Mouse (Mus musculus): Measurements from ENCODE around the gene Vax1.

Vax1 gene

DNA sequence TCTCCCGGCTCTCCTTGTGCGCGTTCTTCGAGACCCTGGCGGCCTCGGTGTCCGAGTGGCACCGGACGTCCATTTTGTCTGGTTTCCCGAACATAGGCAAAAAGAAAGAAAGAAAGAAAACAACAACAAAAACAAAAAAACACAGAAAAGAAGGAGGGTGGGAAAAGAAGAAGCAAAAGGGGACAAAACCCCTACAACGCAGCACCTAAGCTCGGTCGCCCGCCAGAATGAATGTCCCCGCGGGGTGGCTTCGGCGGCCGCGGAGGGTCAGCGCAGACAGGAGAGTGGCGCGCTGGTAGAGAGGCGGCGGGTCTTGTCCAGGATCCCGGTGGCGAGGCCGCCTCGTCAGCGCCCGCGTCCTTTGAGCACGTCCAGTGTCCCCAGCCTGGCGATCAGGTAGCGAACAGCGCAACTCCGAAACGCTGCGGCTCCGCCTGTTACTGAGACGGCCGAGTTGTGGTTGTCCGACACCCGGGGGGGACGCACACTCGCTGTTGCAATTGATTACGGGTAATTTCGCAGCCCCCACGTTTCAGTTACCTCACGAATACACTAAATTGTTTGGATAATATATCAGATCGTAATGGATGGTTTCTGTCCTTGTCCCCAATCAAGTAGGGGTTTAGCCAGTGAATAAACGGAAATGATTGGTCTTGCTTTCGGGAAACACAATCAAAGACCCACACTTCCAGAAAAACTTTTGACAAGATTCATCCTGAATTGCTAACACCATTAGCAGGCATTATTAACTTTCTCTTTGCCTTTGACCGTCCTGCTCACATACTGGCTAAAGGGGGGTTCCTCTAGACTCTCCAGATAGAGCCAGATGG is at the start of gene Vax1:
Vax1 (minus strand) TSS at position 121 of the 830 bp plus-strand sequence.
- no peak for TF ChIP-seq GATA4 (IDR thresholded peaks at IDR 0.05; ENCODE audit: insufficient replicate concordance, low read length)

DNA sequence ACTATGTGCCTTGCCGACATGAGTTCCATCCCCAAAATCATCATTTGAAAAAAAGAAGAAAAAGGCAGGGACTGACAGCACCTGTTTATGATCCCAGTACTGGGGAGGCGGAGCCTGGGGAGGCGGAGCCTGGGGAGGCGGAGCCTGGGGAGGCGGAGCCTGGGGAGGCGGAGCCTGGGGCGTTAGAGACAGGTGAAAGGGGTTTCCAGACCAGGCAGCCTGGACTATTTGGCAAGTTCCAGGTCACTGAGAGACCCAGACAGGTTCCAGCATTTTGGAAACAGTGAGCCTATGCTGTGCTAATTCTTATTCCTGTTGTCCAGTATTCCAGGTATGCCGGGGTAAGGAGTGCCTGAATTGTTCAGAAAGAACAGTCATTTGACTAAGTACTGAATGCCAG is 49.1 kb upstream of the Vax1 start, which contains the start of gene Kcnk18:
Kcnk18 (plus strand) TSS at position 224 of the 400 bp plus-strand sequence.
- no peak for TF ChIP-seq GATA4 (IDR thresholded peaks at IDR 0.05; ENCODE audit: insufficient replicate concordance, low read length)

DNA sequence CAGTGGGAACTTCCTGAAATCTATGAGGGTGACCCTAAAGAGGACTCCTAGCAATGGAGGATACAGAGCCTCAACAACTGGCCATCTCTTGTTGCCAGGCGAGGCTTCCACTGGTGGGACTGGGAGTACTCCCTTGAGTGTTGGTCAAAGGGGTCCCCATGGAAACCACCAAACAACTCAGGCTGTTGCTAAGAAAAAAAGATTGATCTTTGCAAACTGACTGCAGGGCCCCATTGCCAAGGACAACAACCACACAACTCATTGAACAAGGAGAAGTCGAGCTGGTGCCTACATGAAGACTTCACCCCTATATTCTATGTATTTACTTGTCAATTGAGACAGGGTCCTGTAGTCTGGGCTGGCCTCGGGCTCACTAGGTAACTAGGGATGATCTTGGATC is 47.0 kb upstream of the Vax1 start:
- no peak for TF ChIP-seq GATA4 (IDR thresholded peaks at IDR 0.05; ENCODE audit: insufficient replicate concordance, low read length)

DNA sequence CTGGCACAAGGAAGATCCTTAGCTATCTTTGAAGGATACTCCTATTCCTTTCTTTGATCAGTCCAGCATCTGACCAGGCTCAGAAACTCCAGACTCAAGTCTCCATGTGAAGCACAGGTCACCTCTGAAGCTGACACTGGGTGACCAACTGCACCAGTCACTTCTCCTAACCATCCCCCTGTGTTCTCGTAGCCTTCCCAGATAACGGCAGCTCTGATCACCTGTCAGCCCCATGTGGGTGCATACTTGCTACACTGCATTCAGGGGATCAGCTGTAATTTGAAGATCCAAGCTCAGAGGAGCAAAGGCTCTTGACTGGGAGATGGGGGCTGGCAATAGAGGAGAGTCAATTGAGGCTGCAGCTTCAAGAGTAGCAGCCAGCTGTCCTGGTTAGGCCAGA is 39.1 kb upstream of the Vax1 start:
- no peak for TF ChIP-seq GATA4 (IDR thresholded peaks at IDR 0.05; ENCODE audit: insufficient replicate concordance, low read length)

DNA sequence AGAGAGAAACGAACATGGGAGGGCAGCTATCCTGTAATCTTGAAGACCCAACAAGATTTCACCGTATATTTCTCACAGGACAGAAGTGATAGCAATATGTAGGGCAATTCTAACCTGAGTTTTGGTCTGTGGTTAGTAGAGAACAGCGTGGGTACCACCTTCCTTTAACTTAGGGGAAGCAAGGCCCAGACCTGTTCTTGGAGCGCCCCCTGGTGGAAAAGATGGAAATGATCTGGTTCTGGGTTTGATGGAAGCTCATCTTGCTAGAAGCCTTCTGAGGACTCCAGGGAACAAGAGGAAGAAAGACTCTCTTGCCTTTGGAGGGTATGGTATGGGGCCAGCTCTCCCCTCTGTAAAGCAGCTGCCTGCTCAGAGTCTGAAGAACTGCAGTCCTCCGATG is 38.6 kb upstream of the Vax1 start:
- TF ChIP-seq GATA4 (IDR thresholded peaks at IDR 0.05; ENCODE audit: insufficient replicate concordance, low read length): no peak

DNA sequence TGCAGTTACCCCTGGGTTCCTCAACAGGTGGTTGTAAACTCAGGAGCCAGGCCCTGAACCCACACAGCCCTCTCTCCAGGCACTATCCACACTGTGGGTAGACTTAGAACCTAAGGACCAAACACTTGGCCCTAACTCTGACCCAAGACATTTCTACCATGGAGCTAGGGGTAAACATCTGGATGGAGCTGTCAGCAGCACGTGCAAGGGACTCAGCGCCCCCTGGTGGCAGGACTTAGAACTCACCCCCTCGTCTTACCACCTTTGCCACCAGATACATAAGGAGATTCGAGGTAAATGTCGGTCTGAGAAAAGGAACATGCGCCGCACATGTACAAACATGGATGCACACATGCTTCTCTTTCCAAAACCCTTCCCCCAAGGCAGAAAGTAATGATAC is 28.3 kb upstream of the Vax1 start:
- no peak for TF ChIP-seq GATA4 (IDR thresholded peaks at IDR 0.05; ENCODE audit: insufficient replicate concordance, low read length)

DNA sequence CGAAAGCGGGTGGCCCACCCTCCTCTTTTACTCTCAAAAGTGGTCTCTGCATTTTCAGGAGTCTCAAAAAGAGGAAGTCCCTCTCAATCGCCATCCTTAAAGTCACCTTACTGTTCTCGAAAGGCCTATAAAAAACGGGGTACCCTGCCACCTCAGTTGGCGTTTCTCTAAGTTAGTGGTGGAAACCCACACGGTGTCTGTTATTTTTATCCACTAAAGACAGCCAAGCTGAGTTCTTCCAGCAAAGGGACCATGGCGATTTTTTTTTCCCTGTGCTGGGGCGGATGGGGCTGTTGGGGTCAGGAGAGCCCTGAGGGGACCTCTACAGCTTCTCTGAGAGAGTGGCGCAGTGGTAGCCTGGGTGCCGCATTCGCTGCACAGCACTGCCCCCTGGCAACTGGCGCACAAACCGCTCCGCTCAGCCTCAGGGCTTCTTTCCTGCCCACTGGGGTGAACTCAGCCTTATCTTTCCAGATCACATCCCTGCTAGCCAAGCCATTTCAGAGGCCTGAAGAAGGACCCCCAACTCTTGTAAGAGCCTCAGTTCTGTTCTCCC is 26.3 kb upstream of the Vax1 start:
- TF ChIP-seq GATA4 (IDR thresholded peaks at IDR 0.05; ENCODE audit: insufficient replicate concordance, low read length): no peak

DNA sequence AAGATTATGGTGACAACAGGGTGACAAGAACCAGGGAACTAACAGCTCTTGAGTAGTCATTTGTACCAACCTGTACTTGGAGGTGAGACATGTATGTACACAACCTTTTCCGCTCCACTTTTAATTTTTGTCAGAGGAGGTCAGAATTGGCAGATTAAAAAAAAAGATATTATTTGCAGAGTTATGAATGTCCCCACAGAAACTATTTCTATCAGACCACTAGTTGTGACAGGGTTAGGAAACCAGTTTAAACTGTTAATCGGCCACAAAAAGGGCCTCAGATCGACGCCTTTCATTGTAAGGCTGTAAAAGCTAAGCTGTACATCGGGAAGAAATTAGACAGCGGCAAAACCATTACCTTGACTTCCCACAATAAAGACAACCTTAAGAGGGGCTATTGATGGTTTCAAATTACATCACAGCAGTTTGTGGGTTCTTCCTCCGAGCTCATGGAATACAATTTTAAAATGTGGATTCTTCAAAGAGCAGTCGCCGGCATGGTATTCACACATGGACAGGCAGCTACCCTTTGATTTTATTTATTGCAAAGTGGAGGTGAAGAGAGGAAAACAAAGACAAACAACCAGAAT is 25.4 kb upstream of the Vax1 start:
- no peak for TF ChIP-seq GATA4 (IDR thresholded peaks at IDR 0.05; ENCODE audit: insufficient replicate concordance, low read length)

DNA sequence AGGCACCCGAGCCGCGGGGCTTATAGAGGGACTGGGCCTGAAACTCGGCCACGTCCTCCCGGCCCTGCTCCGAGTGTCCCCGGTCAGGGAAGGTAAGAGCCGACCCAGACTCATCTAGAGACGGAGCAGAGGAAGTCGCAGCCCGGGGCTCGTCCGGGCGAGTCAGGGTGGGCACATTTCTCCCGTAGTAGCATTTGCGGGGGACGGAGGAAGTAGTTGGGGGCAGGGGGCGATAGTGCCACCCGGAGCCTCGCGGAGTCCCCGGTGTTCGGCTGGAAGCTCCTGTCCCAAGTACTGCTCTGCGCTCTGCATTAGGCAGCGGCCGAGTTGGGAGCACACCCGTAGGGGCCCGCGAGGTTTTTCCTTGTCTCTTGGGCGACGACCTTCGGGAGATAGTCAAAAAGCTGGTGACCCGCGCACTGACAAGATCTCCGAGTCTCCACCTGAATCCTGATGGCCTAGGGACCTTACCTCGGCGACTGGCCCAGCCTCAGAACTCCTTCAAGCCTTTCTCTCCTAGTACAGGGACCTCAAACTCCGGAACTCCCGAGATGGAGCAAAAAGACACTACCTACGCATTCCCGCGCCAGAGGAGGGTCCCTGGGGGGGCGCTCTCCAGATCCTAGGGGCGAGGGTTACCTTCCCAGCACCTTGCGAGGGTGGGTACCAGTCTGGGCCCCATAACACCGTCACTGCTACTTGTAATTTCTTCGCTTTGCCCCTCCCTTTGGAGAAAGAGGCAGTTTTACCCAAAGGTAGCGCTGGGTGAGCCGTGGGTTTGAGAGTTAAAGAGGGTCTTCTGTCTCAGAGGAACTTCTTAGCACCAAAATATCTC is 24.3 kb upstream of the Vax1 start:
- TF ChIP-seq GATA4 (IDR thresholded peaks at IDR 0.05; ENCODE audit: insufficient replicate concordance, low read length): no peak

DNA sequence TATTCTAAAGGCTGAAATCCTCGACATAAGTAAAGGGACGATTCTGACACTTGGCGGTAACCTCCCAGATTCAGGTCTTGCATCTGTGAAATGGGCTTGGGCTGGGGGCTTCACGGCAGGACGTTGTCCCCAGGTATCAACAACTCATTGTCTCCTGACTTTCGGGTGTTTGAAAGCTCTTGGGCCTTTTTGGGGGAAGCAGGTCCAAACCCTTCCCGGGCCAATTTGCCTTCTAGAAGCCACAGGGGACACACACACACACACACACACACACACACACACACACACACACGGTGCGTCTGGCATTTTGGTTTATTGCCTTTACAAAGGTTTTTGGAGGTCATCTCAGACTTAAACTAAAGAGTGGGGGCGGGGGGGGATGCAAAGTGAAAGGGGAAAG is 23.6 kb upstream of the Vax1 start:
- no peak for TF ChIP-seq GATA4 (IDR thresholded peaks at IDR 0.05; ENCODE audit: insufficient replicate concordance, low read length)

DNA sequence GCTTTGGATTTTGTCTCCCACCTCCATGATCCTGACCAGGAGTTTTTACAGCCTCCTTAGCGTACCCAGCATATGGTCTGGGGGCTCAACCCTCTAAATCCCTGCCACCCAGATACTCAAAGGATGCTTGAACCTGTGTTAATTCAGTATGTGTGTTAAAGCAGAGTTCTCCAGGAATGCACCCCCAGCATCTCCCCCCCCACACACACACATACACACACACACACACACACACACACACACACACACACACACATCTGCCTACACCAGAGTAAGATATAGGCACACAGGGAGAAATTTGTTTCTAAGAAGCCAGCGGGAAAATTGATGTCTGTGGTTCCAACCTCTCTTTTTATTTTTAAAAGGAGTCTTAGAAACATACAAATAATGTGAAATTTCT is 22.6 kb upstream of the Vax1 start:
- no peak for TF ChIP-seq GATA4 (IDR thresholded peaks at IDR 0.05; ENCODE audit: insufficient replicate concordance, low read length)

DNA sequence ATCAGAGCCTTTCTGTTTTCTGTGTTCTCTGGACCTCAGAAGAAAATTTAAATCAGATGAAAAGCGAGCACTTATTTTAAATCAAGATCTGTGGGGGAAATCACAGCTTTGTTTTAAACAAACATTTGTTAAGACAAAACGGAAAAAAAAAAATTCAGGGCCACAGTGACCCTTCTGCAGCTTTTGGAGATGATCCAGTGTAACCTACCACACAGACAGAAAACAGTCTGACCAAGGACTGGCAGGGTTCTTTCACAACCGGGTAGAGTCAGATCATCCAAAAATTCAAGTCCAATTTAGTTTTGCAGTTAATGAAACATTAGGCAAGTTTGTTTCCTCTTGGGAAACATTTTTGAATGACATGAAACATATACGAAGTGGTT is 21.3 kb upstream of the Vax1 start:
- no peak for TF ChIP-seq GATA4 (IDR thresholded peaks at IDR 0.05; ENCODE audit: insufficient replicate concordance, low read length)

DNA sequence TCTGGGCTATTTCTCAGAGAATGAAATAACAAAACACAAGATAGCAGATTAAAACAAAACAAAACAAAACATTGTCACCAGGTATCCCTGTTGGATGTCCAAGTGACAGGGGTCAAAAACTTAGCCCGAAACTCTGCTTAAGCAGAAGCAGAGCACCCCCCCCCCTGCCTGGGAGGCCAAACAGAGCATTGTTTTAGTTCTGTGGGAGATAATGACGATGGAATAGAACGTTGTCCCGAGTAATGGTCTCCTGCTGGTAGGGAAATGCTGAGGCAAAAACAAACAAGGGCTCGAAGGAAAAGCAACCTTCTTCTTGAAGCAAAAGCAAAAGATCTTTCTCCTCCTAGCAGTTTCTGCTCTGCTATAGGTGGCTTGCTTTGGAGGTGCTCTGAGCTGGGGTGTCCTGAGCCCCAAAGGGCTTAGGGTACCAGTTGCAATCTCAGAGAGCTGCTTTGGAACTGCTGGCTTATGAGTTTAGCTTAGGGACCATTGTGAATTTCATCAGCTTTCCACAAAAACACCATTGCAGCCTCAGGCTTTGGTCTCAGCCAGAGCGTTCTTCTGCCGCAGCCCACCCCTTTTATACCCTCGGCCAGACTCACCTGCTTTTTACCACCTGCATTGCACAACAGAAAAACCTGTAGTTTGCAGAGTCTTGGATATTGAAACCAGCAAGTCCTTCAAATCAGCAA is 20.7 kb upstream of the Vax1 start:
- no peak for TF ChIP-seq GATA4 (IDR thresholded peaks at IDR 0.05; ENCODE audit: insufficient replicate concordance, low read length)

DNA sequence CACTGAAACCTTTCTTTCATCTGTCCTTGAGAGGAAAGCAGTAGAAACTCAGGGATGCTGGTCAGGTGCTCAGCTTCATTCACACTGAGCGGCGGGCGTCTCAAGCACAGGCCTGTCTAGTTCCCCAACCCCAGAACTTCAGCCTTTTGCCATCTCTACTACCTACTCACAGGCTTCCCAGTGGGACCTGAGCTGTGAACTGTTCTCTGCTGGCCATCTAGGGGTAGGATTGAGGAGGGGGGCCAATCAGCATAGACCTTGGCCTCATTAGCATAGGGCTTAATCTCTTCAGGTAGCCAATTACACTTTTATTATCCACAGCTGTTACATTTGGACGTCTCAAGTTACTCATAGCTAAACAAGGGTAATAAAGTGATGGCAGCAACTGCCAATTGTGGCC is 19.1 kb upstream of the Vax1 start:
- no peak for TF ChIP-seq GATA4 (IDR thresholded peaks at IDR 0.05; ENCODE audit: insufficient replicate concordance, low read length)

DNA sequence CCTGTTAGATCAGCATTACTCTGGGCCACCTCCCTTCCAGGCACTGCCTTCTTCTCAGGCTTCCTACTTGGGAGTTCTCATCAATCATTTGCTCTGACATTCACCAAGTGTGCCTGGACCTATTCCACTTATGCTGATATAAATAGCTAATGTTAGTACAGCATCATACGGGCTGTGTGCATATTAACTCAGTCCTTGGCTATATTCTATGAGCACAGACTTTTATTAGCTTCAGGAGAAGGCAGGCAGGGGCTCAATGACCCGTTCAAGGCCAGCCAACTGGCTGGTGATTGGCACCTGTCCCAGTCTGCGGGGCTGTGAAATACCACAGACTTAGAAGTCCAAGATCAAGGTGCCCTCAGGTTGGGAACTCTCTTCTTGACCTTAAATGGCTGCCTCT is 14.1 kb upstream of the Vax1 start:
- TF ChIP-seq GATA4 (IDR thresholded peaks at IDR 0.05; ENCODE audit: insufficient replicate concordance, low read length): no peak
